Comparison of ENCODE assay signal across 8 mouse cellular contexts in the genomic region with DNA sequence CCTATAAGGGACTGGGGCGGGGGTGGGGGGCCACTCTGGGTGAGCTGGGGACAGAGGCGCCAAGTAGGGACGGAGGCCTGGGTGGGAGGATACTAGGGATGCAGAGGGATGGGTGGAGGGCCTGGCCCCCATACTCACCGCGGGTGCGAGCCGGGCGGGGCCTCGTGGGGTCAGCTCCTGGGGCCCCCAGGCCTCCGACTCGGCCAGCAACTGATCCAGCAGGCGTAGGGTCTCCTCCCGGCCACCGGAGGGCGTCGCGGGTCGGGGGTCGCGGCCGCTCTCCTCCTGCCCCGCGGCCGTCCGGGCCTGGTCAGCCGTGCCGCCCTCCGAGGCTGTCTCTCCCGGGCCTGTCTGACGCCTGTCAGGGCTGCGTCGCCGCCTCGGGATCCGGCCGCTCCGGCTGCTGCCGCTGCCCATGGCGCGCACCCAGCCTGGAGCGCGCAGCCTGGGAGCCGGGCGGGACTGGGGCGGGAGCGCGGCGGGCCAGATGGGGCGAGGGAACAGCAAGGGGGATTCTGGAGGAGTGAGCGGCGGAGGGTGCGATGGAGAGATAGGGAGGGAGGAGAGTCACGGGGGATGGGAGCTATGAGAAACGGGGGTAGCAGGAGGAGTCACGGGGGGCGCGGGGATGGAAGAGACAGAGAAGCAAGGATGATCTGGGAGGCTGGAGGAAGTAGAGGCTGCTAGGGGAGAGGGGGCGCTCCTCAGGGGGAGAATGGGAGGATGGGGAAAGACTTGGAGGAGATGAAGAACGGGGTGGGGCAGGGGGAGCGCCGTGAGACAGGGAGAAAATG. TPM values are rescaled to one million over a fixed set of nuclear protein-coding genes. Genes with fewer than 3 reads are reported as not detected.
DNase-seq lines count a peak whose midpoint lies in the region; ATAC-seq and TF ChIP-seq lines count a peak whose summit lies in the region.

No protein-coding gene starts in this region.

- DNase-seq in layer of hippocampus, adult 11-12 months (ENCODE audit: low spot score) = peak; percentile 35
- no peak for DNase-seq in layer of hippocampus, adult 9-10 months (ENCODE audit: low spot score)
- DNase-seq in adrenal gland, postnatal 25 days = peak; percentile 52
- peak; percentile 46 for DNase-seq in gastrocnemius, postnatal 25 days
- DNase-seq in B cell, adult 2 months = no peak

- H3K4me3 ChIP-seq in kidney, embryonic 14.5 days (ENCODE audit: low read length) = peak overlapping the region; percentile 66
- H3K4me3 ChIP-seq in lung, embryonic 16.5 days (ENCODE audit: low read length) = peak overlapping the region; percentile 60
- peak overlapping the region; percentile 66 for H3K4me3 ChIP-seq in small intestine, adult 2 months (ENCODE audit: low read depth, low read length)

- TF ChIP-seq CTCF in small intestine, adult 2 months (IDR thresholded peaks at IDR 0.05; ENCODE audit: extremely low read depth, insufficient read length, insufficient replicate concordance, low read depth, low read length) = no peak

- no peak for TF ChIP-seq POLR2A in small intestine, adult 2 months (IDR thresholded peaks at IDR 0.05; ENCODE audit: low read depth, low read length)

- ATAC-seq in kidney, embryonic 14.5 days (ENCODE audit: low FRiP score, low TSS enrichment) = peak; percentile 72
- peak; percentile 71 for ATAC-seq in lung, embryonic 16.5 days (ENCODE audit: low read depth)

- peaks cover 24% of the 10 kb centered on the region for H3K27me3 ChIP-seq in kidney, embryonic 14.5 days (ENCODE audit: control insufficient read depth, insufficient read depth, low read length)
- H3K27me3 ChIP-seq in lung, embryonic 16.5 days (ENCODE audit: control insufficient read depth, insufficient read depth, low read depth, low read length) = peaks cover 5% of the 10 kb centered on the region; the same call in 1 of the 2 replicates
- H3K27me3 ChIP-seq in small intestine, adult 2 months (ENCODE audit: control insufficient read depth, insufficient read depth, low read length) = peaks cover 25% of the 10 kb centered on the region

- peak overlapping the region; percentile 94 for H3K4me2 ChIP-seq in kidney, embryonic 14.5 days (replicated peaks; ENCODE audit: low read depth, low read length)
- peak overlapping the region; percentile 96 for H3K4me2 ChIP-seq in lung, embryonic 16.5 days (ENCODE audit: low read depth, low read length)

- peak overlapping the region; percentile 52 for H3K27ac ChIP-seq in kidney, embryonic 14.5 days (ENCODE audit: low read depth, low read length)
- H3K27ac ChIP-seq in lung, embryonic 16.5 days (ENCODE audit: low read length) = no peak overlapping the region
- H3K27ac ChIP-seq in small intestine, adult 2 months (ENCODE audit: insufficient read depth, low read depth, low read length) = peak overlapping the region; percentile 89

- peaks cover 28% of the 10 kb centered on the region for H3K4me1 ChIP-seq in kidney, embryonic 14.5 days (ENCODE audit: control insufficient read depth, insufficient read depth, low read length)
- H3K4me1 ChIP-seq in lung, embryonic 16.5 days (replicated peaks; ENCODE audit: control insufficient read depth, insufficient read depth, low read length) = peaks cover 16% of the 10 kb centered on the region
- peaks cover 6% of the 10 kb centered on the region; the same call in 1 of the 2 replicates for H3K4me1 ChIP-seq in small intestine, adult 2 months (ENCODE audit: control insufficient read depth, insufficient read depth, insufficient read length, low read length)

- no peaks in the 10 kb centered on the region for H3K36me3 ChIP-seq in kidney, embryonic 14.5 days (ENCODE audit: control insufficient read depth, insufficient read depth, low read length)
- H3K36me3 ChIP-seq in lung, embryonic 16.5 days (ENCODE audit: control insufficient read depth, insufficient read depth, low read length) = no peaks in the 10 kb centered on the region
- H3K36me3 ChIP-seq in small intestine, adult 2 months (ENCODE audit: control insufficient read depth, insufficient read depth, low read length) = no peaks in the 10 kb centered on the region

- no peaks in the 10 kb centered on the region for H3K9me3 ChIP-seq in kidney, embryonic 14.5 days (ENCODE audit: control insufficient read depth, low read length)
- H3K9me3 ChIP-seq in lung, embryonic 16.5 days (ENCODE audit: control insufficient read depth, low read length) = no peaks in the 10 kb centered on the region

- 1% methylated on average over 57 of the region's 61 CpGs for WGBS in kidney, embryonic 14.5 days
- WGBS in lung, embryonic 16.5 days = 2% methylated on average over 53 of the region's 61 CpGs
- WGBS in small intestine, adult 2 months = 6% methylated on average over 45 of the region's 61 CpGs

- H3K9ac ChIP-seq in kidney, embryonic 14.5 days (ENCODE audit: low read depth, low read length) = peak overlapping the region; percentile 72
- peak overlapping the region; percentile 78 for H3K9ac ChIP-seq in lung, embryonic 16.5 days (ENCODE audit: low read length)

RNA-seq across cellular contexts. Expression of a gene that starts 0.9 kb away (rescaled TPM):
- 2.5 and 5.0 TPM in 2 replicates for total RNA-seq in adrenal gland, postnatal 25 days (2021)
- total RNA-seq in gastrocnemius, postnatal 25 days (2021) = 1 to 10 TPM; 3.0 to 3.5 TPM
- polyA plus RNA-seq in kidney, embryonic 14.5 days (2014; fragmentation: Nextera tagmentation; extraction: Ambion mirVana) = 10.7 and 11.8 TPM in 2 replicates
- 1.6 and 2.4 TPM in 2 replicates for polyA plus RNA-seq in lung, embryonic 16.5 days (2015; fragmentation: Nextera tagmentation; extraction: Ambion mirVana)
- 2.2 and 2.9 TPM in 2 replicates for polyA plus RNA-seq in small intestine, adult 2 months (2012; rRNA removed)

RNA-seq across cellular contexts. Expression of a gene that starts 27.4 kb away (rescaled TPM):
- total RNA-seq in adrenal gland, postnatal 25 days (2021) = 26.7 and 30.0 TPM in 2 replicates
- total RNA-seq in gastrocnemius, postnatal 25 days (2021) = 1 to 10 TPM; 1.8 to 3.6 TPM
- 206 and 236 TPM in 2 replicates for polyA plus RNA-seq in kidney, embryonic 14.5 days (2014; fragmentation: Nextera tagmentation; extraction: Ambion mirVana)
- 196 and 207 TPM in 2 replicates for polyA plus RNA-seq in lung, embryonic 16.5 days (2015; fragmentation: Nextera tagmentation; extraction: Ambion mirVana)
- 3.5 and 5.9 TPM in 2 replicates for polyA plus RNA-seq in small intestine, adult 2 months (2012; rRNA removed)

RNA-seq across cellular contexts. Expression of a gene that starts 29.6 kb away (rescaled TPM):
- 9.8 and 14.8 TPM in 2 replicates for total RNA-seq in adrenal gland, postnatal 25 days (2021)
- 1 to 10 TPM; 4.8 to 6.9 TPM for total RNA-seq in gastrocnemius, postnatal 25 days (2021)
- polyA plus RNA-seq in kidney, embryonic 14.5 days (2014; fragmentation: Nextera tagmentation; extraction: Ambion mirVana) = 6.2 and 11.9 TPM in 2 replicates
- polyA plus RNA-seq in lung, embryonic 16.5 days (2015; fragmentation: Nextera tagmentation; extraction: Ambion mirVana) = 15.7 and 15.8 TPM in 2 replicates
- 1.7 and 4.2 TPM in 2 replicates for polyA plus RNA-seq in small intestine, adult 2 months (2012; rRNA removed)

Comparison
In these comparisons a context has a peak if more than half of its experiments do, and no peak if none do; other contexts are left out.
1. DNase-seq: peak in layer of hippocampus, adult 11-12 months (single experiment), adrenal gland, postnatal 25 days (single experiment) and gastrocnemius, postnatal 25 days (single experiment); none in layer of hippocampus, adult 9-10 months (single experiment) and B cell, adult 2 months (0 of 2).
2. RNA of a gene that starts 27.4 kb away (polyA plus RNA-seq): 206 to 236 TPM in kidney, embryonic 14.5 days and 196 to 207 TPM in lung, embryonic 16.5 days; 3.5 to 5.9 TPM in small intestine, adult 2 months; every median in the first group is over 10 times any median in the second.
3. Peak in every context shown above with its lines, with median percentiles within 50 percentile points of each other: H3K4me3 ChIP-seq.